Mouse (Mus musculus): ENCODE results near the gene Jarid2.

DNA sequence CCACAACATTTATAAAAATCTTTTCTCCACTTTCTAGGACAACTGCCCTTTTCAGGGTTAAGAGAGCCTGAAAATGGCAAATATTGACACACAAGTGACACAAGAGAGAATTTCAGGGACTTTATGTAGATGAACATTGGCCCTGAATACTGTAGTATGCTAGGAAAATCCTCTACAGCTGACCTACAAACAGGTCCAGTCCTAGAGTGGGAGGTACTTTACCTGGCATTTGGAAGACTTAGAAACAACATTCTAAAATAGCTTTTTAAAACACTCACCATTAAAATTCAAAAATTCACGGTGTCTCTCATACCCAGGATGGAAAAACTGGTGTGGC lies 224.9 kb downstream of the Jarid2 start:
- TF ChIP-seq CTCF (IDR thresholded peaks at IDR 0.05; ENCODE audit: borderline replicate concordance, insufficient read depth, low read depth, low read length) = no peak
- no peak for TF ChIP-seq POLR2A (IDR thresholded peaks at IDR 0.05; ENCODE audit: borderline replicate concordance, insufficient read depth, low read length)

All from cerebellum, adult 2 months (tissue).